Mouse (Mus musculus): Measurements from ENCODE around the gene Ptma.
"Not testable (repeated sequence)": the region's sequence is repeated elsewhere in the genome, so short reads cannot be mapped to it uniquely, and the experiment has no call there.

Gene Ptma

DNA sequence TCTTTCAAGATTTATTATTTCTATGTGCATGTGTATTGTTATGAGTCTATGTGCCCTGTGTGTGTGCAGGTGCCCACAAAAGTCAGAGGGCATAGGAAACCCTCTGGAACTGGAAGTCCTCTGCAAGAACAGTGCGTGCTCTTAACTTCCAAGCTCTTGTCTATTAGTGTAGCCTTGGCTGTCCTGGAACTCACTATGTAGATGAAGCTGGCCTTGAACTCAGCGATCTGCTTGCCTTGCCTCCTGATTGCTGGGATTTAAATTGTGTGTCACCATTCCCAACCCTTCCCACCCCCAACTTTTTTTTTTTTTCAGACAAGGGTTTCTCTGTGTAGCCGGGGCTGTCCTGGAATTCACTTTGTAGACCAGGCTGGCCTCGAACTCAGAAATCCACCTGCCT lies 30.2 kb upstream of the Ptma start:
- no peak for DNase-seq (ENCODE audit: low spot score)

DNA sequence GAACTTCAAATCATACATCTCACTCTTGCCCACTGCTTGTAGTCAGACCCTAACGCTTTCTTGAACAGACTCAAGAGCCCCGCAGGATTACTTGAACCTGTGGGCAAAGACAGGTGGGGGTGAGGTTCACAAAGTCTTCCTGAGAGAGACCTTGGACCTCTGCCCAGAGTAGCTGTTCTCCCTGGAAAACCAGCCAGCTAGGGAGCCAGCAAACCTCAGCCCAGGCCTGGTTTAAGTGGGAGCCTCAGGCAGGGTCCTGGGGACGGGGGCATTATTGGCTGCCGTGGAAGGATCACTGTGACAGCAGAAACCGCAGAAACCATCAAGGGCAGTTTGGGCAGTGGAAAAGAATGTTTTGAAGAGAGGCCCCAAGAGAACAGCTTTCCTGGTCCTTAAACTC lies 29.2 kb upstream of the Ptma start:
- no peak for DNase-seq (ENCODE audit: low spot score)

DNA sequence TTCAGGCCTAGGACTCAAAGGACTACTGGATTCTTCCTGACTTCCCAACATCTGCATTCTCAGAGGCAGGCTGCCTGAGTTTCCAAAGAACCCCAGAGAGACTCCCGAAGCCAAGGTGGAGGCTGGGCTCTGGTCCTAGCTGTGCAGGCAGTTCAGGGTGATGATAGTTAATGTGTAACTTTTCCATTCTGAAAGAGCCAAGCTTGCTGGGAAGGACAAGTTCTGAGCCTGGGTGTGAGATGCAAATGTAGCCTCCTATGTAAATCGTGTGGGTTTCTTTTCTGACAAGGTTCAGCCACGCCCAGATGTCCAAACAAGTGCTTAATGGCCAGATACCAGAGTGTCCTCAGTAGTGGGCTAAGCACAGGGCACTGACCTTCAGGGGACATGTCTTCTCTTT lies 28.5 kb upstream of the Ptma start:
- DNase-seq (ENCODE audit: low spot score), result no peak

DNA sequence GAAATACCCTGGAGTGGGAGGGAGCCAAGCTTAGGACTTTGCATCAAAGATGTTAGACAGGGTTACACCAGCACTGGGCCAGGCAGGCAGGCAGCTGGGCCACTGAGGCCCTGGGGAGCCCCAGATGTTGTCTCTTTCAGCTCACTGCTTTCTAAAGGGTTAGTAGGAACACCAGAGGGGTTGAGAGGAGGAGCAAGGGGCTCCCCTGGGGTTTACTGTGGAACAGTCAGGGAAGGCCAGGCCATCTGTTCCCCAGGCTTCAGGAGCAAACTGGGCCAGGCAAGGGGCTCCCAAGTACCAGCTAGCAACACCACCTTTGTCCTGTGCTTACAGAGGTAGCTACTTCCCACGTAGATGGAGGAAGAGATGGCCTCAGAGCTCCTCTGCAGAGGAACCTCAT lies 27.9 kb upstream of the Ptma start:
- no peak for DNase-seq (ENCODE audit: low spot score)

DNA sequence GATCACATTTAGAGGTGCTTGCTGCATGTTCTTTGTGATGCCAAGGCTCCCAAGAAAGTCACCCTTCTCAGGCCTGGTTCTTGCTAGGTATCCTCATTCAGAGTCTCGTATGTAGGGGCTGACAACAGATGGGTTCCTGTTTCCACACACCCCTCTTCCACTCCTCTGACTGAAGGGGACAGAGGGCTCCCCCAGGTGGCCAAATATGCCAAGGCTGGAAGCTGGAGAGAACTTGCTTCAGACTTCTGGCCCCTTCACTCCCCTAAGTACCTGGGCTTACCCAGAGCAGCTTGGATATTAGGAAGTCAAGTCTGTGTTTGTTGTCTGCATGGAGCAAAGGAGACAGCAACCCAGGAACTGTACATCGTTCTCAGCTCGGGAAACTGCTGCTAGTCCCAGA lies 26.6 kb upstream of the Ptma start:
- peak; percentile 77 for DNase-seq (ENCODE audit: low spot score)

DNA sequence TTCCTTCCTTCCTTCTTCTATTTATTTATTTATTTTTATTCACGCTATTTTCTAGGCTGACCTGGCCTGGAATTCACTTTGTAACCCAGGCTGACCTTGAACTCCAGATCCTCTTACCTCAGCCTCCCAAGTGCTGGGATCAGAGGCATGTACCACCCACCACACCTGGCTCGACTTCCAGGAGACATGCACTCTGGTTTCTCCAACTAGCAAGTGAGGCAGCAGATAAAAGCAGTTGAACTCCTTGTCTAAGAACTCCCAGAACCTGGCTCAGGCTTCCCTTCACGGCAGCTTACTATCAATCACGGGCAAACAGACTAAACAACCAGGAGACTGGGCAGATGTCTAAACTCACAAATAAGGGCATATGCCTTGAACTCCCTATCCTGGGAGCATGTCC lies 25.8 kb upstream of the Ptma start:
- no peak for DNase-seq (ENCODE audit: low spot score)

DNA sequence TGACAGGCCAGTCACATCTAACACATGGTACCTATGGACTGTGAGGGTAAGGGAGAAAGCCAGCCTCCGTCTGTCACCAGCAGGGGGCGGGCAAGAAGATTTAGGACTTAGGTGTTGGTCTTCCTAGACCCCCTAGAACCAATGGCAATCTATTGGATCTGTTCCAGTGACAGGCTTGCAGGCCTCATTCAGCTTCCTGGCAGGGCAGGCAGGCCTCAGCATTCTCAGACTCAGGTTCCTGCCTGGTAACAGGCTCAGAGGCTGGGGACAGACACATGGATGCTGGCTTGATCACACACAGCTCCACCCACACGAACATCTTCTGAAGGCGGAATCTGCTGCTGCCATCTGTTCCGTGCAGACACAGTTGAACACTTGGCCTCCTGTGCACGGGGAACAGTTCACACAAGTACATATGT lies 25.4 kb upstream of the Ptma start:
- peak; percentile 58 for DNase-seq (ENCODE audit: low spot score)

DNA sequence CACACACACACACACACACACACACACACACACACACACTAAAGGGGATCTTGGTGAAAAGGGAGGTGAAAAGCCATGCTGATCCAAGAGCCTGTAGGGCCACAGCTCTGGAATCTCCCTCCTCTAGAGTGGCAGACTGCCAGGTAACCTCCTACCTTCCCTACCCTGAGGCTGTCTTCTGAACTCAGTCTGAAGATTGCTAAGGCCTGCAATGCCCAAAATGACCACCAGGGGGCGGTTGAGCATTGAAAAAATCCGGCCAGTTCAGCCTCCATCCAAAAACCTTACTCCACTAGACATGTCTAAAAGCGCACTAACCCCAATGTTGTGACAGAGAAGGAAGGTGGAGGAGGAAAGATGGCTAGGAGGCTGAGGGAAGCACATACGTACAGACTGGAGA lies 25.0 kb upstream of the Ptma start:
- peak; percentile 94 for DNase-seq (ENCODE audit: low spot score)

DNA sequence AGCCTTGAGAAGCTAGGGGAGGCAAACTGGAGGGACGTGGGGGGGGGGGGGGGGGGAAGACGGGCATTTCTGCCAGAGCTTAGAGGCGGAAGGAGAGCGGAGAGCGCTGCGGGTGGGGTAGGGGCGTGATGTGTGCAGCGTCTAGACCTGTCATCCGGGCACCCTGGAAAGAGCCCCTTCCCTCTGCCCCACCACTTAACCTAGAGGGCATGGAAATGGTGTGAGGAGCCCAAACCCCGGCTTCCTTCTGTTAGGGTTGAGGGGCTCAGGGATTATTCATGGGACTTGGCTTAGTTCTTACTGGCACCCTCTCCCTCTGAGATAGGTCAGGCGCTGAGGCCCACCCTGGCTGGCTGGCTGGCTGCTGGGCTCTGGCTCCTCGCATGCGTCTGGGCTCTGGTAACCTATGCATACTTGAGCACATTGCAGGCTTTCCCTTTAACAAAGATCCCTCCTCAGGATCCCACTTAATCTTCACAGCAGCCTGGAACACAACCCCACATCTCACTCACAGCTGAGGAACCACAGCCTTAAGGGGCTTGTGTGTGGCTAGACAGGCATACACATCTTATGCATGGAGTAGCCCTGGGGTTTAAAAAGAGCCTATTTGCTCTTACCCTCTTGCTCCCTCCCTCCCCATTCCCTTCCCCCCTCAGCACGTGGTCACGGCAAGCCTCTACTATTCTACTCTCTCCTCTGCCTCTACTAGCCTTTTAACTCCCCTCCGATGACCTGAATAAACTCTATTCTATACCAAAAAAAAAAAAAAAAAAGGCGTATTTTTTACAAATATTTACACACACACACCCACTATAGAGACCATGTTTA lies 24.1 kb upstream of the Ptma start:
- no peak for DNase-seq (ENCODE audit: low spot score)

DNA sequence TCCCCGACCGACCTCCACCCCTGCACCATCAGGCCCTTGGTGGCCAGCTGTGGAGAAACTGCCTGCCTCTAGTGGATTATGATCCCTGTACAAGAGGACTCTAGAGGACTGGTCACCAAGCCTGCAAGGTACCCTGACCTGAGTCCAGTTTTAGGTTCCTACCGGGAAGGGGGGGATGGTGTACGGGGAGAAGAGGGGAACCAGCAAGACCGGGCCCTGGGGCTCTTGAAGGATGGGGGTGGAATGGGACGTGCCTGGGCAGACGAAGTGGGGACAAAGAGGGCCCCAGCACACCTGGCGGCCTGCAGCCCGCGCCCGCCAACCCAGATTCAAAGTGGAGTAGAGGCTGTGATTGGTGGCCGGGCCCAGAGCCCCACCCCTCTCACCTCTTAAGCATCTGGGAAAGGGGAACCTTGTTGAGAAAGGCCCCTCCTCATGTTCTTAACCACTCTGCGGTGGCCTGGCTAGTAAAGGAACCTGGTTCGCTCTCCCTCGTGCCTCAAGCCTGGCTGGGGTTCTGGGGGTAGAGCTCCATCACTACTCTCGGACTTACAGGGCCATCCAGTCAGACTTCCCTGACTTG lies 23.3 kb upstream of the Ptma start:
- DNase-seq (ENCODE audit: low spot score), result peak; percentile 74

DNA sequence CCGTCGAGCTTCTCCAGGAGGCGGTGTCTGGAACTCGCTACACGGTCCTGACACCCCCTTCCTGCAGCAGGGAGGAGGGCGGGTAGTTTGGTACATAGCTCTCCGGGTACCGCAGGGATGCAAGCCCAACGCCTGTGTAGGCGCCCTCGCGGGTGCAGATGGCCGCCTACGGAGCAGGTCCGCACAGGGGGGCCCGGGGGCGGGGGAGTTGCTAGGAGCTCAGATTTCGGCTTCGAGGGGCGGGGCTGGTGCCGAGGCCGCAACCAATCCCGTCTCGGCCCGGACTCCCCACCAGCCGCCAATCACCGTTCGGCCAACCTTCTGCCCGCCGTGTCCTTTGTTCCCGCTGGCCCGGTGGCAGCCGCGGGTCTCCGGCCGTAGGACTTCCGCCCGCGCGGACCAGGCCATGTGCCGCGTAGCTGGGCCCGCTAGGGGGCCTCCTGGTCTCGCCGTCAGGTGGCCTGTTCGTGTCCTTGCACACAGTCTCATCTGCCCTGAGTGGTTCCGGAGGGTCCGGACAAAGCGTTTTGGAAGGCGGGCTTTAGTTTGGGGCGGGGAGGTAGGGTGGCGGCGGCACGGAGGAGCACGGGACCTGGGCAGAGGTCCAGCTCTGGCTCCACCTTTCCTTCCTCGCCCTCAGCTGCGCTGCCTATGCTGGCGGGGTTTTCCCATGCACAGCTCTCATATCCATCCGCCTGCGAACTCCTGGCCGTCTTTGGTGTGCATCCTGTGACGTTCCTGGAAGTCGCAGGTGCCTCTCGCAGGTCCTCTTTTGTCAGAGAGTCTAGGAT lies 22.4 kb upstream of the Ptma start:
- peak; percentile 97 for DNase-seq (ENCODE audit: low spot score)

DNA sequence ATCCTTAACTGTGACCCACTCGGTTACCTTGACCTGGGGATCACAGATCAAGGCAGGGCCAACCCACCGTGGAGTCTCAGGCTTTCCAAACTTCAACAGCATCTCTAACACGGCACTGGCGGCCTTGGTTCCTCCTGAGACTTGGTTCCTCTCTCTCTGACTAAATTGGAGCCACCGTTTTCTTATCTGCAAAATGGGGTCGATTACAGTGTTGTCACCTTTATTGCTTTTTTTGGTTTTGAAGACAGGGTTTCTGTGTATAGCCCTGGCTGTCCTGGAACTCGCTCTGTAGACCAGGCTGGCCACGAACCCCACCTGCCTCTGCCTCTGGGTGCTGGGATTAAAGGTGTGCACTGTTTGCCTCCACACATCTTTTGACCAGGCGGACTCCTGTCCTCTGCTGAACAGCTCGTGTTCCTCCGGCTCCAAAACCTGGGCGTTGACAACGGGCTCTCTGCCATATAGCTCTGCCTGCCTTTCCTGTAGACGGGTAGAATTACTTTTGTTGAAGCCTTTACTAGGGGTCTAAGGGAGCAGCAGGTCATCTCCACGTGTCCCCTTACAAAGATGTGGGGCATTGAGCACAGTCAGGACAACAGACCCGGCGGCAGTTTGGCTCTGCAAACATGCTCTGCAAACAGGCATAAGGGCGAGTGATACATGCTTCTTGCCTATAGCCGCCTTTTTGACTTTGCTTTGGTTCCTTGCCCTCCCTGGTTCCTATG lies 21.7 kb upstream of the Ptma start:
- DNase-seq (ENCODE audit: low spot score), result no peak

DNA sequence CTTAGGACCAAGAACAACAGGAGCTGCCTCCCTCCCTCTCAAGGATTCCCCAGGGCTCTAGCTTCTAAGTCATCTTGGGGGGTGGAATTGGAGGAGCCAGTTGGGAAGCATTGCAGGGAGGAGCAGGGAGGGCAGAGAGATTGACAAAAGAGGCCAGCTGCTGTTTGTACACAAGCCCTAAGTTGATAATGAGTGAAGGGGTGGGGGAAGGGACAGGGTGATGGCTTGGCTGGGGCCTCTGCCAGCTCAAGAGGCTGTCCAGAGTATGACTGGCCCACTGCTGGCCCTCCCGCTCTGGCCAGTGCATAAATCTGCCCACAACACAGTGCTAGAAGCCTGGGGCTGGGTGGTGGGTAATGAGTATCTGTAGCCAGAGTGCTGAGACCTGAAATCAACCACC lies 21.1 kb upstream of the Ptma start:
- DNase-seq (ENCODE audit: low spot score), result no peak

DNA sequence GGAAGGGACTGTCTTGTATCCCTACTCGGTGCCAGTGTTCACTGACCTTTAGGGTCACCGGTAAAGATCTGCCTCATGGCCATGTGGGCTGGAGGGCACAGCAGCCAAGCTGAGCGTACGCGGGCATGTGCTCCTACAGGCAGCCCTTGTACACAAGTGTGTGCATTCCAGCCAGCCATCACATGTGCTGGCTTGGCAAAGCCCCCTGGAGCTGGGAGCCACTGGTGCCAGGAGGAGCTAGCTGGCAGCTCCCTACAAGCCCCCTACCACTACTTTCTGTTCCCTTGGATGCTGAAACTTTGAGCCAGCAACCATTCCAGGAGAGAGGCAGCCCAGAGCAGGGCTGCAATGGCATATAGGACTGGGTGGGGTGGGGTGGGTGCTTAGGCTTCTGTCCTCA lies 20.1 kb upstream of the Ptma start:
- no peak for DNase-seq (ENCODE audit: low spot score)

DNA sequence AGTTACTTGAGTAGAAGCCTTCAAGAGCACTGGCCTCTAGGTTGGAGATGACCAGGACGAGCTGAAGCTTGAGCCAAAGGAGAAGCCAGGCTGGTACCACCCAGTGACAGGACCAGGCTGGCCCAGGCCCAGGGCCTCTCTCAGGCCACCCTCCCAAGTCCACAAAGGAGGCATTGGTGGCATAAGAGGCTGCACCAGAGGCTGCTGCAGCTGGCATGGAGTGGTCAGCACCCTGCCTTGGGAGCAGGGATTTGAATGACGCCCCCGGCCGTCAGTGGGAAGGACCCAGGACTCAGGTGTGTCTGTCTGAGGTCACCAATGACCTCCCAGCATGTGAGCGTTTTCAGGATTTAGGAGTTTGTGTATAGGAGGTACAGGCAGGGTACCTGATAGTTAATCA lies 18.7 kb upstream of the Ptma start:
- no peak for DNase-seq (ENCODE audit: low spot score)

DNA sequence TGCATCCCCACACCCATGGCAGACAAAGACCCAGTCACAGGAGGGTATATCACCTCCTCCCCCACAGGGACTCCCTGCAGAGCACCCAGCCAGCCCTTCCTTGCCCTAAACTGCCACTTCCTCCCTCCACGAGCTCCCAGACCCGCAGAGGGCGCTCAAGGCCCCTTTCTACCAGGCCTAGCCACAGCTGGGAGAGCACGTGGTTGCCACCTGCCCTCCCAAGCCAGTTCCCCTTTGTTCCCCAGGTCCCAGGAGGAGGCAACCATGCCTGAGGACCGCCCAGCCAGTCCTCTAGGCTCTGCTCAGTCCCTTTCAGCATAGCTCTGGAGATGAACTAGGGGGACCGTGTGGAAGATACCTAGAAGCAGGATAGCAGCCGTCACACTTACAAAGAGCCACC lies 17.1 kb upstream of the Ptma start:
- peak; percentile 90 for DNase-seq (ENCODE audit: low spot score)

DNA sequence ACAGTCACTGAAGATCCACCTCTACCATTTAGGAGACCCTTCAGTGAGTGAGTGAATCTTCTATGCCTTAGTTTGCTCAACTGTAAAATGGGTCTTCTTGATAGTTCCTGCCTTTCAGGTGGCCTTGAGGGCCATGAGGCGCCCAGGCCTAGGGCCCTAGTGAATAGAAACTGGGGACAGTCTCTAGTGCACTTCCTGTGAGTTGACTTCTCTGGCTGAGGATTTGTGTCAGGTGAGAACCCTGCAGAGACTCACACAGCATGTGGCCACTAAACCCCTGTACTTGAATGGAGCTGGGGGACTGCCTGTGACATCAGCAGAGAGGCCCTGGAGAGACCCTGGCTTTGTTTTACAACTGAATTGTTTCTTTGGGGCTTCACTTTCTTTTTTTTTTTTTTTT lies 16.3 kb upstream of the Ptma start:
- DNase-seq (ENCODE audit: low spot score), result no peak

DNA sequence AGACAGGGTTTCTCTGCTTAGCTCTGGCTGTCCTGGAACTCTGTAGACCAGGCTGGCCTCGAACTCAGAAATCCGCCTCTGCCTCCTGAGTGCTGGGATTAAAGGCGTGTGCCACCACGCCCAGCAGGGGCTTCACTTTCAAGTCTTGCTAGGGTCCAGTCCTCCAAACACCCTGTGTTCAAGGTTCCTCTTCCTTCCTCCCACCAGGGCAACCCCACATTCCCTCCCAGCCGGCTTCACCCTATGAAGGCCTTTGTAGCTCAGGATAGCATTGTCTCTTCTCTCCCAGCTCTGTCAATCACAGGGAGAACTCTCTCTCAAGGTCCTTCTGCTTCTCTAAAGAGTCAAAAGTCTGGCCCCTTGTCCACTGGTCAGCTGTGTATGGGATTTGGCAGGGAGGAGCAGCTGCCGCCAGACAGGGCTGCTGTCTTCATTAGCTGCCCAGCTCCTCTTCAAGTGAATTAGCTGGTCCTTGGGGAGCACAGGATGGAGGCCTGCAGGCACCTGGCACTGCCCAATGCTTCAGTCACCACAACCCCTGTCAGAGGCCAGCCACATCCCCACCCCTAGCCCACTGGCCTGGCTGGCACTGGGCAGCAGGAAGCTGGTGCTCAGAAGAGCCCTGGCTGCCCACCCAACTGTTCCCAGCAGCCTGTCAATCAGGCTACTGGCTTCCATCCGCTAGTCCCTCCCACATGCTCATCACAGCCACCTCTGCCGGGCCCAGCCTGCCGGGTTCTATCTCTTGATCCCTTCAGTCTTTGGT lies 15.7 kb upstream of the Ptma start:
- DNase-seq (ENCODE audit: low spot score), result no peak

DNA sequence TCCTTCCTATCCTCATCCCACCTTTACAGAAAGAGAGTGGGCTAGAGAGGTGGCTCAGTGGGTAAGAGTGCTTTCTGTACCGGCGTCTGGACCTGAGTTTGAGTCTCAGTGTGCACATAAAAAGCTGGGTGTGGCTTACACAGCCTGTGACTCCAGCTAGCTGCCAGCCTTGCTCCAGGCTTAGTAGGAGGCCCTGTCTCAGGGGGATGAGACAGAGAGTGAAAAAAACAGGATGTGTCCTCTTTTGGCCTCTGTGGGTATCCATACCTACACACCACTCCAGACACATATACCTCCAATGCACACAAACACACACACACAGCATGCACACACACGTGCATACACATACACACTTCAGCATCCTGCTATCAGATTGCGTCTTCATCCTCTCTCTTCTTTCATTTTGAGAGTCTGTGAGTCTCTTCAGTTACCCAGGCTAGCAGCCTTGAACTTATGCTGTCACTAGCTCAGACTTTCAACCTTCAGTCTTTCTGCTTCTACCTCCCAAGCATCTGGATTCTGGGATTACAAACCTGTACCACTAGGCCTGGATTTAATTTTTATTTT lies 14.3 kb upstream of the Ptma start:
- no peak for DNase-seq (ENCODE audit: low spot score)

DNA sequence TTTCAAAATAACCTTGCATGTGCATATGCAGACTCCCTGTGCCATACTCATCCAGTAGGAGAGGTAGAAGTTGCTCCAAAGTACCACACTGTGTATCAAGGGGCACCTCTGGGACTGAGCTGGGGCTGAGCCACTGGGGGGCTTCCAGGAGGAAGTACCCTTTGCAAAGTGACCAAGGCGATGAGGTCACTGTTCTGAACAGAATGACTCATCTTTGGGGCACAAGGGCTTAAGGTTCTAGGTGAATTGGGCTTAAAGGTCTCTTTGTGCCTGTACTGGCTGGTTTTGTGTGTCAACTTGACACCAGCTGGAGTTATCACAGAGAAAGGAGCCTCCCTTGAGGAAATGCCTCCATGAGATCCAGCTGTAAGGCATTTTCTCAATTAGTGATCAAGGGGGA lies 13.5 kb upstream of the Ptma start:
- not testable (repeated sequence) for DNase-seq (ENCODE audit: low spot score)

DNA sequence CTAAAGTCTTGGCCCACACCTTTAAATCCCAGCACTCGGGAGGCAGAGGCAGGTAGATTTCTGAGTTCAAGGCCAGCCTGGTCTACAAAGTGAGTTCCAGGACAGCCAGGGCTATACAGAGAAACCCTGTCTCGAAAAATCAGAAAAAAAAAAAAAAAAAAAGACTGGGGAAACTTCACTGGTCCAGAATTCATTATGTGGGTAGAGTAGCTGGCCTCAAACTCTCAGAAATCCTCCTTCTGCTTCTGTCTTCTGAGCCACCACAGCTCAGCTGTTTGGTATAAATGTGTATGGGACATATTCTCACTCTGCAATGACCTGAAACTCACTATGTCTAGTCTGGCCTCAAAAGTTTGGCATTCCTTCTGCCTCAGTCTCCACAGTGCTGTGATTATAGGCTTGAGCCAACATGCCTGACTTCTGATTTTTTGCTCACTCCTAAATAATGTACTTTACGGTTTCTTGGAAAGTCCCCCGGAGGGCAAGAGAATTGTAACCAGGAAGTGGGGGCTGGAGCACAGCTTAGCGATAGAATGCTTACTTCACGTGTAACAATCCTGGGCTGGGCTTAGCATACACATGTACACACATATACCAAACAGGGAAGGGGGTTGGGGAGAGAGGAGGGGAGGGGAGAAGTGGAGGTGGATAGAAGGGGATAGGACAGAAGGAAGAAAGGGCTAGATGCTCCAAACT lies 10.7 kb upstream of the Ptma start:
- DNase-seq (ENCODE audit: low spot score), result no peak
